Mouse (Mus musculus): ENCODE measurements around the gene Pam16. TPM values are rescaled to one million over a fixed set of nuclear protein-coding genes. Genes with fewer than 3 reads are reported as not detected.

The Pam16 gene
- total RNA-seq, 1 experiment, result 131 TPM

- Histone ChIP-seq H3K36me3 (ENCODE audit: control insufficient read depth, insufficient read depth, low read length, poor library complexity, severe bottlenecking) (peaks cover 8% of the 10 kb centered on the region; the same call in 1 of the 2 replicates), H3K4me1 (ENCODE audit: control insufficient read depth in 2 of 2, insufficient read depth in 2 of 2, low read length in 2 of 2, poor library complexity in 1 of 2) (peaks cover 0 to 4% of the 10 kb centered on the region in 2 experiments; a peak in 1 of 4 replicates), H3K9me3 (ENCODE audit: control insufficient read depth, insufficient read depth, low read depth, low read length) (no peaks in the 10 kb centered on the region), H3K9ac (ENCODE audit: insufficient read depth, low read depth, low read length, poor library complexity, severe bottlenecking) (no peak overlapping the region), H3K4me3 (ENCODE audit: insufficient read depth in 1 of 2, low read depth in 1 of 2, low read length in 2 of 2, poor library complexity in 1 of 2, severe bottlenecking in 1 of 2) (no peak overlapping the region), H3K27ac (ENCODE audit: insufficient read depth, low read depth, low read length, poor library complexity, severe bottlenecking) (no peak overlapping the region)
- no peak for DNase-seq (ENCODE audit: low read depth, low spot score)
- in situ Hi-C loops (cut with MboI; ENCODE audit: low sequenced_read_pairs in 2 of 2, unreplicated experiment in 2 of 2), result loop anchor here in 1 of 2 experiments (5.0 kb wide), 1 partner anchor 33 kb away; no protein-coding TSS in a partner anchor
- no peak for TF ChIP-seq ZC3H11A (IDR thresholded peaks at IDR 0.05; ENCODE audit: borderline replicate concordance, low read depth, low read length)
- TF ChIP-seq ZNF384 (IDR thresholded peaks at IDR 0.05; ENCODE audit: low read depth, low read length), result no peak
- TF ChIP-seq HCFC1 (IDR thresholded peaks at IDR 0.05; ENCODE audit: borderline replicate concordance, insufficient read depth, low read length), result no peak
- no peak for TF ChIP-seq CHD2 (IDR thresholded peaks at IDR 0.05; ENCODE audit: low read depth, low read length)
- no peak for TF ChIP-seq MAFK (IDR thresholded peaks at IDR 0.05; ENCODE audit: insufficient read depth, low read depth, low read length)
Observed at GRCm38 (mm10) chr16:4665726-4666125, 40.9 kb upstream of the Pam16 start.

- Histone ChIP-seq H3K4me3 (ENCODE audit: insufficient read depth in 1 of 2, low read depth in 1 of 2, low read length in 2 of 2, poor library complexity in 1 of 2, severe bottlenecking in 1 of 2) (no peak overlapping the region), H3K36me3 (ENCODE audit: control insufficient read depth, insufficient read depth, low read length, poor library complexity, severe bottlenecking) (peaks cover 3% of the 10 kb centered on the region; the same call in 1 of the 2 replicates), H3K9ac (ENCODE audit: insufficient read depth, low read depth, low read length, poor library complexity, severe bottlenecking) (no peak overlapping the region), H3K4me1 (ENCODE audit: control insufficient read depth in 2 of 2, insufficient read depth in 2 of 2, low read length in 2 of 2, poor library complexity in 1 of 2) (peaks cover 0 to 8% of the 10 kb centered on the region in 2 experiments; a peak in 2 of 4 replicates), H3K9me3 (ENCODE audit: control insufficient read depth, insufficient read depth, low read depth, low read length) (no peaks in the 10 kb centered on the region), H3K27ac (ENCODE audit: insufficient read depth, low read depth, low read length, poor library complexity, severe bottlenecking) (no peak overlapping the region)
- in situ Hi-C loops (cut with MboI; ENCODE audit: low sequenced_read_pairs in 2 of 2, unreplicated experiment in 2 of 2), result no loop called here
- DNase-seq (ENCODE audit: low read depth, low spot score), result no peak
- TF ChIP-seq HCFC1 (IDR thresholded peaks at IDR 0.05; ENCODE audit: borderline replicate concordance, insufficient read depth, low read length), result no peak
Observed at GRCm38 (mm10) chr16:4663806-4664205, 39.0 kb upstream of the Pam16 start.

- H3K4me3 ChIP-seq (ENCODE audit: insufficient read depth in 1 of 2, low read depth in 1 of 2, low read length in 2 of 2, poor library complexity in 1 of 2, severe bottlenecking in 1 of 2), result no peak overlapping the region
- in situ Hi-C loops (cut with MboI; ENCODE audit: low sequenced_read_pairs in 2 of 2, unreplicated experiment in 2 of 2), result no loop called here
- peaks cover 0 to 14% of the 10 kb centered on the region in 2 experiments; a peak in 2 of 4 replicates for H3K4me1 ChIP-seq (ENCODE audit: control insufficient read depth in 2 of 2, insufficient read depth in 2 of 2, low read length in 2 of 2, poor library complexity in 1 of 2)
- no peak for DNase-seq (ENCODE audit: low read depth, low spot score)
- no peak overlapping the region for H3K9ac ChIP-seq (ENCODE audit: insufficient read depth, low read depth, low read length, poor library complexity, severe bottlenecking)
- no peak overlapping the region for H3K27ac ChIP-seq (ENCODE audit: insufficient read depth, low read depth, low read length, poor library complexity, severe bottlenecking)
- no peaks in the 10 kb centered on the region for H3K9me3 ChIP-seq (ENCODE audit: control insufficient read depth, insufficient read depth, low read depth, low read length)
- TF ChIP-seq ZNF384 (IDR thresholded peaks at IDR 0.05; ENCODE audit: low read depth, low read length) (no peak), CHD2 (IDR thresholded peaks at IDR 0.05; ENCODE audit: low read depth, low read length) (no peak), ZC3H11A (IDR thresholded peaks at IDR 0.05; ENCODE audit: borderline replicate concordance, low read depth, low read length) (no peak), MAFK (IDR thresholded peaks at IDR 0.05; ENCODE audit: insufficient read depth, low read depth, low read length) (no peak), HCFC1 (IDR thresholded peaks at IDR 0.05; ENCODE audit: borderline replicate concordance, insufficient read depth, low read length) (no peak)
- H3K36me3 ChIP-seq (ENCODE audit: control insufficient read depth, insufficient read depth, low read length, poor library complexity, severe bottlenecking), result peaks cover 1% of the 10 kb centered on the region; the same call in 1 of the 2 replicates
Observed at GRCm38 (mm10) chr16:4661605-4662004, 36.8 kb upstream of the Pam16 start.

GRCm38 (mm10) chr16:4659326-4659725, 34.5 kb upstream of the Pam16 start:
- no peak for TF ChIP-seq ZC3H11A (IDR thresholded peaks at IDR 0.05; ENCODE audit: borderline replicate concordance, low read depth, low read length)
- no peak for TF ChIP-seq ZNF384 (IDR thresholded peaks at IDR 0.05; ENCODE audit: low read depth, low read length)
- TF ChIP-seq CHD2 (IDR thresholded peaks at IDR 0.05; ENCODE audit: low read depth, low read length), result no peak
- TF ChIP-seq MAFK (IDR thresholded peaks at IDR 0.05; ENCODE audit: insufficient read depth, low read depth, low read length), result no peak
- TF ChIP-seq HCFC1 (IDR thresholded peaks at IDR 0.05; ENCODE audit: borderline replicate concordance, insufficient read depth, low read length), result no peak
- H3K36me3 ChIP-seq (ENCODE audit: control insufficient read depth, insufficient read depth, low read length, poor library complexity, severe bottlenecking), result peaks cover 8% of the 10 kb centered on the region; the same call in 1 of the 2 replicates
- peak overlapping the region; percentile 24; the same call in 1 of the 2 replicates for H3K27ac ChIP-seq (ENCODE audit: insufficient read depth, low read depth, low read length, poor library complexity, severe bottlenecking)
- no peak overlapping the region for H3K4me3 ChIP-seq (ENCODE audit: insufficient read depth in 1 of 2, low read depth in 1 of 2, low read length in 2 of 2, poor library complexity in 1 of 2, severe bottlenecking in 1 of 2)
- no peak for DNase-seq (ENCODE audit: low read depth, low spot score)
- peaks cover 0 to 18% of the 10 kb centered on the region in 2 experiments; a peak in 2 of 4 replicates for H3K4me1 ChIP-seq (ENCODE audit: control insufficient read depth in 2 of 2, insufficient read depth in 2 of 2, low read length in 2 of 2, poor library complexity in 1 of 2)
- H3K9me3 ChIP-seq (ENCODE audit: control insufficient read depth, insufficient read depth, low read depth, low read length), result no peaks in the 10 kb centered on the region
- peak overlapping the region; percentile 42; the same call in 1 of the 2 replicates for H3K9ac ChIP-seq (ENCODE audit: insufficient read depth, low read depth, low read length, poor library complexity, severe bottlenecking)
- in situ Hi-C loops (cut with MboI; ENCODE audit: low sequenced_read_pairs in 2 of 2, unreplicated experiment in 2 of 2), result no loop called here
